Mouse (Mus musculus) cerebellum, adult 9-10 months (tissue): ENCODE measurements at regions not wholly inside any gene's neighbourhood (a gene's known extent, or its start where the extent isn't known, plus 50 kb on each side); places are given as distances from the start of the nearest gene placed in this dataset.
A peak's percentile ranks its signal among the peaks of the same experiment; 100 is the strongest.

ENCODE experiments used
- DNase-seq: peaks from one replicate; pipeline ENCODE4 v3.0.0; 2022

- no peak for DNase-seq
Measured at GRCm38 (mm10) chr7:129987713-129988112, 396.1 kb downstream of the Wdr11 start.

- no peak for DNase-seq
Measured at GRCm38 (mm10) chr7:129993446-129994223, 402.0 kb downstream of the Wdr11 start.

GRCm38 (mm10) chr7:129995529-129995928 is 403.9 kb downstream of the Wdr11 start:
- no peak for DNase-seq

- DNase-seq, result peak; percentile 23
Measured at GRCm38 (mm10) chr7:130001064-130001463, 409.4 kb downstream of the Wdr11 start.

- DNase-seq, result no peak
Measured at GRCm38 (mm10) chr7:130002002-130002401, 410.3 kb downstream of the Wdr11 start.

- DNase-seq, result no peak
Measured at GRCm38 (mm10) chr7:130005406-130005805, 413.7 kb downstream of the Wdr11 start.

GRCm38 (mm10) chr7:130007993-130008583 is 416.4 kb downstream of the Wdr11 start:
- DNase-seq, result no peak

- DNase-seq, result no peak
Measured at GRCm38 (mm10) chr7:130008591-130009418, 417.1 kb downstream of the Wdr11 start.

GRCm38 (mm10) chr7:130012067-130012466 is 420.4 kb downstream of the Wdr11 start:
- DNase-seq, result no peak

- no peak for DNase-seq
Measured at GRCm38 (mm10) chr7:130013109-130013508, 421.4 kb downstream of the Wdr11 start.

- DNase-seq, result no peak
Measured at GRCm38 (mm10) chr7:130014609-130015008, 422.9 kb downstream of the Wdr11 start.

- no peak for DNase-seq
Measured at GRCm38 (mm10) chr7:130015375-130016014, 423.8 kb downstream of the Wdr11 start.

GRCm38 (mm10) chr7:130016015-130016874 is 424.6 kb downstream of the Wdr11 start:
- DNase-seq, result no peak

- DNase-seq, result no peak
Measured at GRCm38 (mm10) chr7:130018891-130019290, 427.2 kb downstream of the Wdr11 start.

- no peak for DNase-seq
Measured at GRCm38 (mm10) chr7:130028945-130029344, 437.3 kb downstream of the Wdr11 start.

- no peak for DNase-seq
Measured at GRCm38 (mm10) chr7:130030711-130031110, 439.0 kb downstream of the Wdr11 start.

- DNase-seq, result no peak
Measured at GRCm38 (mm10) chr7:130036235-130036634, 444.6 kb downstream of the Wdr11 start.

- DNase-seq, result no peak
Measured at GRCm38 (mm10) chr7:130036845-130037572, 445.3 kb downstream of the Wdr11 start.

GRCm38 (mm10) chr7:130037573-130037925 is 445.9 kb downstream of the Wdr11 start:
- DNase-seq, result no peak

GRCm38 (mm10) chr7:130040596-130040995 is 448.9 kb downstream of the Wdr11 start:
- no peak for DNase-seq

GRCm38 (mm10) chr7:130041402-130041965 is 449.8 kb downstream of the Wdr11 start:
- no peak for DNase-seq
